Mouse (Mus musculus): ENCODE results near the gene Psmb6.

DNA sequence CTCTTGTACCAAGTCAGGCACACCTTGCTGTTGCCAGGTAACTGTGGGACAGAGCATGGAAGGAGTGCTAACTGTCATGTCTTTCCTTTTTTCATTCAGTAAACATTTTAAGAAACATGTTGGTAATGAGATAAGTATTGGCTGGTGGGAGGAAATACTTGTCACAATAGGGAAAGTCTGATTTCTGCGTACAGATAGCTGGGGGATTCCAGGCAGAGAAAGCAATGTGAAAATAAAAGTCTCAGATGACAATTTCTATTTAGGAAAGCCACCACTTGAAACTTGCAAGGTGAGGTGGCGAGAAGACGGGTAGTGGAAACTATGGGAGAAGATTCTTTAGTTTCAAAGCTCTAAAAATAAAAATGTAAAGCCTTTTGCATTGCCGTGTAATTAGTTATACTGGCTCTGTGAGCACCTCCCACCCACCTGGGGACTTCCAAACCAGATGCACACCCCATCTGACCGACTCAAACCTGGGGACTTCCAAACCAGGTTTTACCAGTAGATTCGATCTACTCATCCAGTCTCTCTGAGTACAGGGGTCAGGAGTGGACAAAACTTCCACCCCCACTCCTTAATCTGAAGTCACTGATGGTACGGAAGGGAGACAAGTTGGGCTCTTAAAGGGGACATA, 12.3 kb upstream of the Psmb6 start:
- no peak for TF ChIP-seq CTCF (IDR thresholded peaks at IDR 0.05; ENCODE audit: low read depth)
- TF ChIP-seq EP300 (IDR thresholded peaks at IDR 0.05; ENCODE audit: low read depth), result no peak

Measured in liver, embryonic 14.5 days (tissue).